Mouse (Mus musculus): Measurements from ENCODE around the gene Dll4. TPM values are rescaled to one million over a fixed set of nuclear protein-coding genes. Genes with fewer than 3 reads are reported as not detected.

Gene Dll4
- polyA plus RNA-seq, 1 experiment, result not detected

DNA sequence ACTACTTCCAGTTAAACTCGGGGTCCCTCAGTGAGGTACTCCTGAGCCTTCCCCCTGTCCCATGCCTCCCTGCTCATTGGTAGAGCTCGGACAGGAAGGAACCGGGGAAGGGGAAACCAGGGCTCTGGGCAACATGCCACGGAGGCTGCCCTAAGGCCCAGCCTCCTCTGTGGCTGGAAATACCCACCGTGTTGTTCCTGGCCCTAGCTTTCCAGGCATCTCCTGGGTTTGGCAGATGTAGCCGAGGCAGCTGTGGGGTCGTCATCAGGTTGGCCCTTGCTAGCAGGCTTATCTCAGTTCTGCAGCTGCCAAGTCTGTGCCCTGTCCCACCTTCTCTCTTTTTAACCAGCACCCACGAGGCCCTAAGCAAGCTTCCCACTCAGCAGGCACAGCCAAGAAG, 5.0 kb upstream of the Dll4 start:
- Histone ChIP-seq H3K27me3 (ENCODE audit: control insufficient read depth, insufficient read depth, insufficient read length) (peaks cover 11% of the 10 kb centered on the region), H3ac (ENCODE audit: control insufficient read depth, insufficient read length, low read depth) (no peak overlapping the region), H3K79me3 (ENCODE audit: low read depth) (no peaks in the 10 kb centered on the region), H3K4me3 (ENCODE audit: insufficient read depth, poor library complexity, severe bottlenecking) (no peak overlapping the region), H3K79me2 (ENCODE audit: control insufficient read depth, insufficient read depth) (no peaks in the 10 kb centered on the region), H3K36me3 (ENCODE audit: control insufficient read depth, insufficient read depth) (no peaks in the 10 kb centered on the region)
- TF ChIP-seq CEBPB (IDR thresholded peaks at IDR 0.05; ENCODE audit: low read depth) (no peak), MYOG (IDR thresholded peaks at IDR 0.05; ENCODE audit: control insufficient read depth, extremely low read depth, insufficient read length) (no peak), USF1 (IDR thresholded peaks at IDR 0.05; ENCODE audit: low read depth) (no peak), MYOD1 (IDR thresholded peaks at IDR 0.05; ENCODE audit: control insufficient read depth, insufficient read length, low read depth) (no peak), CTCF (IDR thresholded peaks at IDR 0.05; ENCODE audit: control insufficient read depth, insufficient read depth, insufficient read length) (no peak), MAX (IDR thresholded peaks at IDR 0.05) (no peak), FOSL1 (IDR thresholded peaks at IDR 0.05; ENCODE audit: insufficient read depth, low read length, poor library complexity, severe bottlenecking) (no peak)

DNA sequence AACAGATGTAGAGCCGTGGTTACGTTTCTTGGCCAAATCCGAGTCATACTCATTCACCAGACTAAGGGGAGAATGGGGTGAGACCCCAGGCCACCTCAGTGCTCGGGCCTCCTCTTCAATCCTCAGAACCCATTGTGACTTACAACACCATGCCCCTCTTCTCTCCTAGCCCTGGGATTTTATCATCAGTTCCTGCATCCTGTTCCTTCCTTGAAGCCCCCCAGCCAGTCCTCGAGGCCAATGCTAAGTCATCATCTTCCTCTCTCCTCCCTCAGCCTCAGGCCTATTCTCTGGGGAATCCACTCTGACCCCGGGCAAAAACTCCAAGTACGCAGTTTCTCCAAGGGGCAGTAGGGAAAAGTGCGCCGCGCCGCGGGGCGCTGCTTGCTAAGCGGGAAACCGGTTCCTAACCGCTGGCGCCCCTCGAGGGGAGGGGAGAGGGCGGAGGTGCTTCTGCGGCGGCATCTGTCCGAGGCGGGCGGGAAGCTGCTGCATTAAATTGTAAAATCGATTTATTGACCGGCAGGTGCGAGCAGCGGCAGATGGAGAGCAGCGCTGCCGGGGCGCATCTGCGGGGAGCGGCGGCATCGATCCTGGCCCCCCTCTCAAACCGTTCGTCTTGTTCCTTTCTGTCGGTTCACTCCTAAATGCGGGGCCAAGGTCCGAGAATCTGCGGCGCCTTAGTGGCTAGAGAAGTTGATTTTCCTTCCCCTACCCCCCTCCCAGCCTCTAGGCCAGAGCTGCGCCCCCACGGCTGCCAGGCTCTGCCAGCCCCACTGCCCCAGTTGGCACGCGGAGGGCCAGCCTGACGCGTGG, 3.6 kb upstream of the Dll4 start:
- no peaks in the 10 kb centered on the region for H3K79me3 ChIP-seq (ENCODE audit: low read depth)
- peaks cover 23% of the 10 kb centered on the region for H3K27me3 ChIP-seq (ENCODE audit: control insufficient read depth, insufficient read depth, insufficient read length)
- no peaks in the 10 kb centered on the region for H3K79me2 ChIP-seq (ENCODE audit: control insufficient read depth, insufficient read depth)
- no peak overlapping the region for H3K4me3 ChIP-seq (ENCODE audit: insufficient read depth, poor library complexity, severe bottlenecking)
- no peak for TF ChIP-seq USF1 (IDR thresholded peaks at IDR 0.05; ENCODE audit: low read depth)
- TF ChIP-seq FOSL1 (IDR thresholded peaks at IDR 0.05; ENCODE audit: insufficient read depth, low read length, poor library complexity, severe bottlenecking), result no peak
- TF ChIP-seq CTCF (IDR thresholded peaks at IDR 0.05; ENCODE audit: control insufficient read depth, insufficient read depth, insufficient read length), result no peak
- TF ChIP-seq CEBPB (IDR thresholded peaks at IDR 0.05; ENCODE audit: low read depth), result no peak
- TF ChIP-seq MAX (IDR thresholded peaks at IDR 0.05), result no peak
- TF ChIP-seq MYOG (IDR thresholded peaks at IDR 0.05; ENCODE audit: control insufficient read depth, extremely low read depth, insufficient read length), result no peak
- no peak for TF ChIP-seq MYOD1 (IDR thresholded peaks at IDR 0.05; ENCODE audit: control insufficient read depth, insufficient read length, low read depth)
- no peak overlapping the region for H3ac ChIP-seq (ENCODE audit: control insufficient read depth, insufficient read length, low read depth)
- H3K36me3 ChIP-seq (ENCODE audit: control insufficient read depth, insufficient read depth), result no peaks in the 10 kb centered on the region

DNA sequence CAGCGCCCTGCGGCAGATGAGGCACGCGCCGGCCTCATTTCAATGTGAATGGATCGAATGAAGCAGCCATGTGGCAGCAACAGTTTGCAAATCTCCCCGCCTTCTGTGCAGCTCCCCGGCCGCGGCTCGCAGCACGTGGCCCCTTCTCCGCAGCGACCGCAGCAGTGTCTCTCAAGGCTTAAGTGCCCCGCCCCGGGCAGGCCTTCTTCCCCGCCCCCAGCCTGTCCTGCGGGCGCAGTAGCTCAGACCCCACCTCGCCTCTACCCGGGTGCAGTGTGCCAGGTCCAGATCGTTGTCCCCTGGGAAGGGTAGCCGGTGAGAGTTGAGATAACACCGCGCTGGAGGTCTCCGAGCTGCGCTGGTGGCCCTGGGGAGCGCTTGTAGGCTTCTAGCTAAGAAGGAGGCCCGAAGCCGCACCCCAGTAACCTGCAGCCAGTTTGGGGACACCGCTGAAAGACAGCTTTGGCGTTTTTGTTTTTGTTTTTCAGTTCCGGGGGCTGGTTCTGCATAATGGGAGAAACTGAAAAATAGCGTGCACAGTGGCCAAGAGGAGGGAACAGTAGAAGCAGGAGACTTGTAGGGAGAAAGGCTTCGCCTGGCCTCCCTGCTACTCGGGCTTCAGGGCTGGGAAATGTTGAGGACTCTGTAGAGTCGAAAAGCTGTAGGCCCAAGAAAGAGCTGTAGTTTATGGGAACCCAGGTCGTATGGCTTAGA, 2.8 kb upstream of the Dll4 start:
- TF ChIP-seq MYOG (IDR thresholded peaks at IDR 0.05; ENCODE audit: control insufficient read depth, extremely low read depth, insufficient read length), result no peak
- no peak for TF ChIP-seq CEBPB (IDR thresholded peaks at IDR 0.05; ENCODE audit: low read depth)
- no peak for TF ChIP-seq FOSL1 (IDR thresholded peaks at IDR 0.05; ENCODE audit: insufficient read depth, low read length, poor library complexity, severe bottlenecking)
- TF ChIP-seq MYOD1 (IDR thresholded peaks at IDR 0.05; ENCODE audit: control insufficient read depth, insufficient read length, low read depth), result no peak
- no peak for TF ChIP-seq CTCF (IDR thresholded peaks at IDR 0.05; ENCODE audit: control insufficient read depth, insufficient read depth, insufficient read length)
- TF ChIP-seq MAX (IDR thresholded peaks at IDR 0.05), result no peak
- TF ChIP-seq USF1 (IDR thresholded peaks at IDR 0.05; ENCODE audit: low read depth), result no peak
- Histone ChIP-seq H3K79me2 (ENCODE audit: control insufficient read depth, insufficient read depth) (no peaks in the 10 kb centered on the region), H3K36me3 (ENCODE audit: control insufficient read depth, insufficient read depth) (no peaks in the 10 kb centered on the region), H3K79me3 (ENCODE audit: low read depth) (no peaks in the 10 kb centered on the region), H3K27me3 (ENCODE audit: control insufficient read depth, insufficient read depth, insufficient read length) (peaks cover 29% of the 10 kb centered on the region), H3ac (ENCODE audit: control insufficient read depth, insufficient read length, low read depth) (no peak overlapping the region), H3K4me3 (ENCODE audit: insufficient read depth, poor library complexity, severe bottlenecking) (no peak overlapping the region)

DNA sequence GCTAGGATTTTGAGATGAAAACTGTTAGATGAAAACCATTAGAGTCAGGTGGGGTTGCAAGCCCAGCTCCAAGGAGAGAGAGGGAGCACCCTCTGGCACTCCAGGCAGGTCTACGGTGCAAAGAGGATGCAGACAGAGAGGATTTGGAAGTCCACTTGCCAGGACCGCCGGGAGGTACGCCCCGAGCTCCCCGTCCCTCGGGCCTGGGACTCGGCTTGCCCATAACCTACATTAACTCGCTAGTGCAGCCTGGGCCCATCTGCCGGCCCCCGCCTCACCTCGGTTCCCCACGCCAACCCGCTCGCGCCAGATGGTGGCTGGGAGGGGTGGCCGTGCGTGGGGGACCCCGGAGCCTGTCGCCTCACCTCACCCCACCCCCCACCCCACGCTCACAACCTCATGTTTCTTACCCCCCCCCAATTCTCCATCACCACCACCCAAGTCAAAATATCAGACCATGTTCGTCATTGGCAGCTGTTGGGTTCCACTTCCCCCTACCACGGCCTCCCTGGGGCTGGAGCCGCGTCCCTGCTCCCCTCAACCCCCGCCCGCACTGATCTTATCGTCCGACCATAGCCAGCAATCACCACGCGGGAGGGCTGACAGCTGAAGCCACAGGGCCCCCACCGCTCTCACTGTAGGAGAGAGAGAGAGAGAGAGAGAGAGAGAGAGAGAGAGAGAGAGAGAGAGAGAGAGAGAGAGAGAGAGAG, 1.6 kb upstream of the Dll4 start:
- Histone ChIP-seq H3K79me2 (ENCODE audit: control insufficient read depth, insufficient read depth) (no peaks in the 10 kb centered on the region), H3K36me3 (ENCODE audit: control insufficient read depth, insufficient read depth) (no peaks in the 10 kb centered on the region), H3K27me3 (ENCODE audit: control insufficient read depth, insufficient read depth, insufficient read length) (peaks cover 42% of the 10 kb centered on the region), H3K79me3 (ENCODE audit: low read depth) (no peaks in the 10 kb centered on the region), H3ac (ENCODE audit: control insufficient read depth, insufficient read length, low read depth) (no peak overlapping the region), H3K4me3 (ENCODE audit: insufficient read depth, poor library complexity, severe bottlenecking) (no peak overlapping the region)
- TF ChIP-seq MYOD1 (IDR thresholded peaks at IDR 0.05; ENCODE audit: control insufficient read depth, insufficient read length, low read depth) (no peak), FOSL1 (IDR thresholded peaks at IDR 0.05; ENCODE audit: insufficient read depth, low read length, poor library complexity, severe bottlenecking) (no peak), MAX (IDR thresholded peaks at IDR 0.05) (no peak), MYOG (IDR thresholded peaks at IDR 0.05; ENCODE audit: control insufficient read depth, extremely low read depth, insufficient read length) (no peak), CEBPB (IDR thresholded peaks at IDR 0.05; ENCODE audit: low read depth) (no peak), USF1 (IDR thresholded peaks at IDR 0.05; ENCODE audit: low read depth) (no peak), CTCF (IDR thresholded peaks at IDR 0.05; ENCODE audit: control insufficient read depth, insufficient read depth, insufficient read length) (no peak)

DNA sequence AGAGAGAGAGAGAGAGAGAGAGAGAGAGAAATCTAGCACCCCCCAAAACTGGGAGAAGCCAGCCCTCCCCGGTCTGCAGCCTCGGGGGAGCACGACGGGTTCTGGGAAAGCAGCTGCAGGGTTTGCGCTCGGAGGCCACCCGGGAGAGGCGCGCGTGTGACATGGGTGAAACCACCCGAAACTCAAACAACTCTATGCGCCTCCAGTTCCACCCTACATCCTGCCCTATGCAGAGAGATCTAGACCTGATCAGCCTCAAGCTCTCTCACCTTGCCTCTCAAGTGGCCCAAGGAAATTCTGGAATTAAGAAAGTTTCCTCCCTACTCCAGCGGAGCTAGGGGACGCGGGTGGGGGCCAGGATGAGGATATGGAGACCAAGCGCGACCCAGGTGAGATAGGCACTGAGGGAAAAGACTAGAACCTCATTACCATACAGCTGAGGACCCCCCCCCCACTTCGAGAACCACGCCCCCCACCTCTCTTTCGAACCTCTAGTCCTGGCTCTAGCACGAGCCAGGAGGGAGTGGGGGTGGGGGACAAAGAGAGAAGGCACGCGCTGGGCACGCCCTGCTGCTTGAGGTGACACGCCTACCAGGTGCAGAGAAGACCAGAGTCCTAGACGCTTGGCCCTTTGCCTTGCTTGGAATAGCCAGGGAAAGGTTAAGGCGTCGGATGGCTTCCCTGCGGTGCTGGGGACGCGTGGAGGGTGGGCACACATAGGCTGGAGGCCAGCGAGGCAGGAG, 837 bp upstream of the Dll4 start:
- no peak overlapping the region for H3K4me3 ChIP-seq (ENCODE audit: insufficient read depth, poor library complexity, severe bottlenecking)

More for the DNA sequence above, 837 bp upstream of the Dll4 start:
- H3K79me3 ChIP-seq (ENCODE audit: low read depth), result no peaks in the 10 kb centered on the region
- H3ac ChIP-seq (ENCODE audit: control insufficient read depth, insufficient read length, low read depth), result no peak overlapping the region
- H3K79me2 ChIP-seq (ENCODE audit: control insufficient read depth, insufficient read depth), result no peaks in the 10 kb centered on the region
- no peak for TF ChIP-seq FOSL1 (IDR thresholded peaks at IDR 0.05; ENCODE audit: insufficient read depth, low read length, poor library complexity, severe bottlenecking)
- no peak for TF ChIP-seq MAX (IDR thresholded peaks at IDR 0.05)
- TF ChIP-seq MYOG (IDR thresholded peaks at IDR 0.05; ENCODE audit: control insufficient read depth, extremely low read depth, insufficient read length), result no peak
- no peak for TF ChIP-seq MYOD1 (IDR thresholded peaks at IDR 0.05; ENCODE audit: control insufficient read depth, insufficient read length, low read depth)
- TF ChIP-seq USF1 (IDR thresholded peaks at IDR 0.05; ENCODE audit: low read depth), result no peak
- no peak for TF ChIP-seq CEBPB (IDR thresholded peaks at IDR 0.05; ENCODE audit: low read depth)
- no peak for TF ChIP-seq CTCF (IDR thresholded peaks at IDR 0.05; ENCODE audit: control insufficient read depth, insufficient read depth, insufficient read length)
- H3K27me3 ChIP-seq (ENCODE audit: control insufficient read depth, insufficient read depth, insufficient read length), result peaks cover 49% of the 10 kb centered on the region
- no peaks in the 10 kb centered on the region for H3K36me3 ChIP-seq (ENCODE audit: control insufficient read depth, insufficient read depth)
